Mouse (Mus musculus) intestine, embryonic 14.5 days (tissue): Measurements from ENCODE around the gene Iah1. TPM values are rescaled to one million over a fixed set of nuclear protein-coding genes. Genes with fewer than 3 reads are reported as not detected.

Source experiments
- ATAC-seq: fragments of 200-750 bp; cut with Nextera tagmentation; replicated peaks from 2 replicates; pipeline ENCODE4 v1.8.0; 2017; ENCODE audit warnings: low read depth, moderate number of reproducible peaks, moderate TSS enrichment, moderate library complexity; ENCODE audit not compliant: low FRiP score, low TSS enrichment
- DNase-seq: peaks from one replicate; pipeline ENCODE4 v3.0.0-alpha.2; 2018; ENCODE audit warnings: low spot score
- H3K27ac ChIP-seq: fragments of 300-500 bp; sonication (generic); 2 replicates; pipeline ENCODE4 v1.5.1; 2014; ENCODE audit warnings: low read depth, mild to moderate bottlenecking, control low read depth
- H3K27me3 ChIP-seq: fragments of 300-500 bp; sonication (generic); replicated peaks from 2 replicates; pipeline ENCODE4 v1.6.1; 2014; ENCODE audit warnings: low read length, control low read depth; ENCODE audit not compliant: control insufficient read depth, insufficient read depth
- H3K36me3 ChIP-seq: fragments of 300-500 bp; sonication (generic); 2 replicates; pipeline ENCODE4 v1.6.1; 2014; ENCODE audit warnings: low read length, control low read depth; ENCODE audit not compliant: control insufficient read depth, insufficient read depth
- H3K4me1 ChIP-seq: fragments of 300-500 bp; sonication (generic); replicated peaks from 2 replicates; pipeline ENCODE4 v1.6.1; 2014; ENCODE audit warnings: low read length, control low read depth, mixed read lengths; ENCODE audit not compliant: control insufficient read depth, insufficient read depth
- H3K4me2 ChIP-seq: fragments of 300-500 bp; sonication (generic); 2 replicates; pipeline ENCODE4 v1.6.1; 2014; ENCODE audit warnings: low read length
- H3K4me3 ChIP-seq: fragments of 300-500 bp; sonication (generic); 2 replicates; pipeline ENCODE4 v1.5.1; 2014; ENCODE audit warnings: low read depth, low read length, control low read depth, mixed read lengths
- H3K9ac ChIP-seq: fragments of 300-500 bp; sonication (generic); 2 replicates; pipeline ENCODE4 v1.6.1; 2014; ENCODE audit warnings: mild to moderate bottlenecking, low read length
- H3K9me3 ChIP-seq: fragments of 300-500 bp; sonication (generic); 2 replicates; pipeline ENCODE4 v1.6.1; 2016; ENCODE audit warnings: low read length, control low read depth; ENCODE audit not compliant: control insufficient read depth
- WGBS: fragments of 180-500 bp; shearing (Covaris S2); extraction: QIAGEN DNeasy Blood & Tissue Kit; methylation state at CpG from one replicate; pipeline ENCODE4 v1.1.7; 2014; 5-methylcytosine and 5-hydroxymethylcytosine counted together
- polyA plus RNA-seq: library from polyadenylated mRNA; unstranded; fragments of >200 nt; fragmentation: Nextera tagmentation; extraction: Ambion mirVana; gene quantifications from 2 replicates; pipeline ENCODE4 v1.2.1, GENCODE M21; 2014

The Iah1 gene
- polyA plus RNA-seq, 1 experiment from 2014 or later = 51.7 TPM

DNA sequence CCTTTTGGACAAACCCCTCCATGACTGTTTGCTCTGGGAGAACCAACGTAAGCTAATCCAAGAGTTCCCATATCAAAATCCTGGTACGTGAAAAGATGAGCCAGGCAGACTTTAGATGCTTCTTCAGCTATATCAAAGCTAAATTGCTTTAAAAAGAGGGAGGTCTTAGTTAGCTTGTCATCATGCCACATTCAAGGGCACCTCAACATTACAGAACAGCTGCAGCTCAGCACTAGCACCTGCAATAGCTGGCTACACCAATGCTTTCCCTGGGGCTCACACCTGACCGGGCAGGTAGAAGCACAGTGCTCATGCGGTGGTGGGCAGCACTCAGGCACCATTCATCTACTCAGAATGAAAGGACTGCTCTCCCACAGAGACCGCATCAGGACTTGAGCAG is 24.5 kb downstream of the Iah1 start:
- WGBS = 95% methylated on average over 5 of the region's 5 CpGs
- Histone ChIP-seq H3K27ac (no peak overlapping the region), H3K27me3 (no peaks in the 10 kb centered on the region), H3K4me3 (no peak overlapping the region), H3K4me1 (no peaks in the 10 kb centered on the region), H3K4me2 (no peak overlapping the region), H3K9ac (no peak overlapping the region), H3K36me3 (peaks cover 67% of the 10 kb centered on the region), H3K9me3 (no peaks in the 10 kb centered on the region)
- ATAC-seq (no peak), DNase-seq (no peak)

DNA sequence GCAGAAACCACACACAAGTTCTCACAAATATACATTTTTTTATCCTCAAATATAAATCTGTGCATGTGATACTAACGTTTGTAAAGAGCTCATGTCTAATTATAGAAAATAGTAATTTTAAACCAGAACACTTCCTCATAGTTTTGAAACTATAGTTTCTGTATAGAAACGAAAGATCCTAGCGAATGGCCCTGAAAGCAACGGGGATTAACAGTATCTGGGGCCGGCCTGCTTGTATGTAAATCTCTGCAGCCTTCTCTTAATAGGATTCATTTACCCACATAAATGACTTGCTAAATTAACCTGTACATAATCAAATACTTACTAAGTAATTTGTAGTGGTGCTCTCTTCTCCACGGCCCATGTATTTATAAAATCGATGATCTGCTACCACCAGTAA is 30.8 kb downstream of the Iah1 start:
- Histone ChIP-seq H3K27me3 (no peaks in the 10 kb centered on the region), H3K9ac (no peak overlapping the region), H3K4me1 (no peaks in the 10 kb centered on the region), H3K9me3 (peaks cover 2% of the 10 kb centered on the region), H3K4me2 (no peak overlapping the region), H3K36me3 (peaks cover 64% of the 10 kb centered on the region), H3K27ac (no peak overlapping the region), H3K4me3 (no peak overlapping the region)
- DNase-seq = no peak
- 90% methylated on average over 7 of the region's 7 CpGs for WGBS
- no peak for ATAC-seq

DNA sequence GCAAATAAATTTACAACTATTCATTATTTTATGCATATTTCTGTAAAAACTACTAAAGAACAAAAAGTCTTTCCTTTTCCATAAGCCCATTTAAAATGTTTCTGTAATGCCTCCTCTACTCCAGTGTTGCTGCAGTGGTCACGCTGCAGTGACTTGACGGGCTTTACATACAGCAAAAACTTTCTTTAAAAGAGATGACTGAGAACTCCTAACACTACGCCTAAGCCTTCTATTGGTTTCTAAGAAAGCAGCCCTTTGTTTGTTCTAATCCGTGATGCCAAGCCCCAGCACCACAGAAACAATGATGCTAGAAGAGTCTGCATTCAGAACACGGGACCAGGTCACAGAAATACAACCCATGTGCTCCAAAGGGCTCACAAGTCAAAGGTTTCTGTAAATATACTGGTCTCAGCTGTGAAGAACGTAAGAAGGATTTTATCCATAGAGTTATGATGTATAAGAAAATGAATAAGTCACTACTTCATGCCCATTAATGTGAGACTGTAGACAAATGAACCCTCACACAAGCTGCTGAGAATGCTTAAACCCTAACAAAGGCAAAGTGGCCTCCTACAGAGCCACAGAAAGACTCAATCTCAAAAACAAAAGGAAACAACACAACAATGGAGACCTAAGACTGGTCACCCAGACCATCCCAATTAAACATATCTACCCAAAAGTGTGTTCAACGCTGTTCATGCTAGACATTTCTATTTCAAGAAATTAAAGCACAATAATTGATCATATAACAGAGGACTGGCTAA is 34.1 kb downstream of the Iah1 start:
- Histone ChIP-seq H3K27ac (no peak overlapping the region), H3K36me3 (peaks cover 66% of the 10 kb centered on the region), H3K9me3 (peaks cover 6% of the 10 kb centered on the region), H3K9ac (no peak overlapping the region), H3K4me3 (no peak overlapping the region), H3K4me2 (no peak overlapping the region), H3K27me3 (no peaks in the 10 kb centered on the region), H3K4me1 (no peaks in the 10 kb centered on the region)
- ATAC-seq (no peak), DNase-seq (no peak)
- 88% methylated on average over 7 of the region's 7 CpGs for WGBS

DNA sequence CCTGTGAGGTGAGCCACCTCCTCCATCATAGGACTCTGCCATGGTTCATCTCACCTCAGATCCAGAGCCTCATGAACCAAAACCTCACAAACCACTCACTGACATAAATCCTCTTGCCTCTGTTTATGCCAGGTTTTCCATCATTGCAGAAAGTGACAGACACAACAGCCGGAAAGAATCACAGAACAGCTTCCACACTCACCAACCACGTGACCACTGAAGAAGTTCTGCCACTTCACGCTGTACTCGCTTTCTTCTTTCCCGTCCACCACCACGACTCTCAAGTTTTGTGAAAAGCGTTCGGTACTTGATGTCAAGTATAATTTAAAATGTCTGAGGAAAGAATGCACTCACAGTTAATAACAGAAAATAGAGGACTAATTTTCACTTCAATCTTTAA is 37.5 kb downstream of the Iah1 start:
- H3K27me3 ChIP-seq = no peaks in the 10 kb centered on the region
- 96% methylated on average over 8 of the region's 8 CpGs for WGBS
- H3K36me3 ChIP-seq = peaks cover 42% of the 10 kb centered on the region
- no peaks in the 10 kb centered on the region for H3K4me1 ChIP-seq
- ATAC-seq (no peak), DNase-seq (no peak)
- H3K4me2 ChIP-seq = no peak overlapping the region
- no peak overlapping the region for H3K27ac ChIP-seq
- H3K9me3 ChIP-seq = peaks cover 6% of the 10 kb centered on the region
- no peak overlapping the region for H3K4me3 ChIP-seq
- H3K9ac ChIP-seq = no peak overlapping the region

DNA sequence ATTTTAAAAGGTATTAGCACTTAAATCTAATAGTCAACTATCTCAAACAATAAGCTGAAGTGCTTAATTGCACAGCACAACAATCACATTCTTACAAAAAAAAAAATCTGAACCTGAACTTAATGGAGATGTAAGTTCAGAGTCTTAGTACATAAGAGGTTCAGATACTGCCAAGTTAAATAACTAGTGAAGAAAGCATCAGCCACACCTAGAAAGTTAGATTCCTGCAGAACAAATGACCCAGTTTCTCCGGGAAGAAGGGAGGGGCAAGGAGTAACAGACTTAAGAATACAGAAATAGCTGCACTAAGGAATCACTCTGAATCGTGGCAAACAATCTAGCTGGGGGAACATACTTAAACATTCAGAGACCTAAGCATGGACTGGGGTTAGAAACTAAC is 46.5 kb downstream of the Iah1 start:
- H3K36me3 ChIP-seq = 0 out of 2 replicates have a peak, but pooled peaks cover 4% of the 10 kb centered on the region
- DNase-seq (no peak), ATAC-seq (no peak)
- H3K4me1 ChIP-seq = no peaks in the 10 kb centered on the region
- no peak overlapping the region for H3K9ac ChIP-seq
- H3K27me3 ChIP-seq = no peaks in the 10 kb centered on the region
- no peak overlapping the region for H3K4me2 ChIP-seq
- H3K4me3 ChIP-seq = no peak overlapping the region
- 69% methylated on average over 2 of the region's 2 CpGs for WGBS
- H3K9me3 ChIP-seq = no peaks in the 10 kb centered on the region
- H3K27ac ChIP-seq = no peak overlapping the region

DNA sequence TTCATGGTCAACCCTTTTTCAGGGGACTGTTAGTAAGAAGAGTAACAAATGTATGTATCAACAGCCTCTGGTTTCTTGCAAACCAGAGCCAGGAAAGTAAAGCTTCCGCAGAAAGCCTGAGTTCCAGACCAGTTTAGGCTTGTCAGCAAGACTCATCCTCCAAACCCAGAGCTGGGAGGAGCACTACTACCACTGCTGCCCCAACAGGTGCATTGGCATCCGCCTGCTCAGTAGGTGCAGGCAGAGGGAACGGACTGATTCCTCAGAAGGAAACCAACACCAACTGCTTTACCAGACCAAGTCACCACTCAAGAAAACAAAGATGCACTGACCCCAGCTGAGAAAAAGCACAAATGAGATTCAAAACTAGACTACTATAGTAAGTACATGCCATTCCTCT is 47.0 kb downstream of the Iah1 start:
- 0 out of 2 replicates have a peak, but pooled peaks cover 4% of the 10 kb centered on the region for H3K36me3 ChIP-seq
- H3K9me3 ChIP-seq = no peaks in the 10 kb centered on the region
- no peak overlapping the region for H3K9ac ChIP-seq
- no peaks in the 10 kb centered on the region for H3K27me3 ChIP-seq
- no peak overlapping the region for H3K4me3 ChIP-seq
- H3K4me2 ChIP-seq = no peak overlapping the region
- WGBS = 94% methylated on average over 3 of the region's 3 CpGs
- DNase-seq (no peak), ATAC-seq (no peak)
- no peaks in the 10 kb centered on the region for H3K4me1 ChIP-seq
- H3K27ac ChIP-seq = no peak overlapping the region

DNA sequence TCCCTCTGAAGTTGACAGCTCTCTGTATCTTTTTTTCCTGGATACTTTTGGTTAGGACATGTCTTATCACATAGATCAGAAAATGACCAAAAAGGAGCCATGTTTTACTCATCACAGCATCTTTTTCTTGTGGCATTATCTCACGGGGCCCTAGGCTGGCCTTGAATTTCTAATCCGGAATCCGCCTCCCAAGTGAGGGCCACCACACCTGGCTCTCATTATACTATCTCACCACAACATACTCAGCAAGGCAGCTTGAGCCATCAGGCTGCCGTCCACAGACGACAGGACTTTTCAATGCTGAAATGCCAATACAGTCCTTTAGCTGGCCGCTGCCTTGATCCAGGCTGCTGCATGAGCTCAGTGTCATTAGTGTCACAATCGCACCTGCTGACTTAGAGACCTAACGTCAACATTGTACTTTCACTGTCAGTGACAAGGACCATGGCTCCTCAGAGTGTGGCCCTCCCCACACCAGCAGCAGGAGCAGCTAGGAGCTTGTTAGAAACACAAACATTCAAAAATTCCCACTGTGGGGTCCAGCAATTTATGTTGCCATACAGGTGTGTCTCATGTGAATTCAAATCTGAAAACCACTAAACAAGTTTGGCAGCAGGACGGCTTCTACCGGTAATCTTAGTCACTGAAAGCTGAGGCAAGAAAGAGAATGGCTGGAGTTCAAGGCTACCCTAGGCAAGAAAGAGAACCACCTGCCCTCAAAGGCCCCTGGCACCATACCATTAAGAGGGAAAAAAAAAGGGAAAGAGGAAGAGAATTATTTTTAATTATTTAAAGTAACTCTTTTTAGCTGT is 48.6 kb downstream of the Iah1 start:
- no peak overlapping the region for H3K4me2 ChIP-seq
- H3K9ac ChIP-seq = no peak overlapping the region
- no peak overlapping the region for H3K27ac ChIP-seq
- 80% methylated on average over 10 of the region's 10 CpGs for WGBS
- H3K36me3 ChIP-seq = 0 out of 2 replicates have a peak, but pooled peaks cover 4% of the 10 kb centered on the region
- no peaks in the 10 kb centered on the region for H3K4me1 ChIP-seq
- ATAC-seq = no peak
- H3K4me3 ChIP-seq = no peak overlapping the region
- DNase-seq = no peak
- H3K9me3 ChIP-seq = no peaks in the 10 kb centered on the region
- H3K27me3 ChIP-seq = no peaks in the 10 kb centered on the region

DNA sequence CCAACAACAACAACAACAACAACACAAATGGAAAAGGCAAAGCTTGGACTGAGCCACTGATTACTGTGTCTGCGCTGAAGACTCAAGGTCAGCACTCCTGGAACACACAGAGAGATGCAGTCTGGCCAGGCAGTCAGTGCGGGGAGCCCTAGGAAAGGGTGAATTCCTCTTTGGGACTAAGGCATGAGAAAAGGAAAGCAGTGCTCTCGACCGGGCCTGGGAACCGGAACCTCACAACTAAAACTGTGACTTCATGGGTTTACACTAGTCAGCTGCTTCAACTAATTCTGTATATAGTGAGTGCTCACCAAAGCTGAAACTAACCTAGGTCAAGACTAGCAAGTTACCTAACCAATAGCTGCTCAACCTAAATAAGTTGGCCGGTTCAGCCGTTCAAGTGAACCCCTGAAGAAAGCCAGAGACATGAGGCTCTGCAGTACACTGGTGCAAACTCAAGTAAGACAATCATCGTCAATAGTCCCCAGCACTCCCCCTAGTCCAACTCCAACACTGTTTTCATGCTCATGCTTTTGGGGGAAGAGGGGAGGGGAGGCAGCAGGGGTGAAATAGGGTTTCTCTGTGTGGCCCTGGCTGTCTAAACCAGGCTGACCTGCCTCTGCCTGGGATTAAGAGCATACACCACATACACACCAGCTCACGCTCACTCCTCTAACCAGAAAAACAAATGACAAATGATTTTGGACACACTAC is 52.3 kb downstream of the Iah1 start:
- H3K4me1 ChIP-seq = peaks cover 7% of the 10 kb centered on the region; the same call in 1 of the 2 replicates
- no peaks in the 10 kb centered on the region for H3K27me3 ChIP-seq
- no peaks in the 10 kb centered on the region for H3K36me3 ChIP-seq
- H3K9me3 ChIP-seq = no peaks in the 10 kb centered on the region
- H3K4me3 ChIP-seq = no peak overlapping the region
- 87% methylated on average over 9 of the region's 9 CpGs for WGBS
- no peak overlapping the region for H3K27ac ChIP-seq
- no peak overlapping the region for H3K4me2 ChIP-seq
- no peak overlapping the region for H3K9ac ChIP-seq
- ATAC-seq (no peak), DNase-seq (no peak)
